Mouse (Mus musculus): ENCODE measurements around the gene Fam71d.

DNA sequence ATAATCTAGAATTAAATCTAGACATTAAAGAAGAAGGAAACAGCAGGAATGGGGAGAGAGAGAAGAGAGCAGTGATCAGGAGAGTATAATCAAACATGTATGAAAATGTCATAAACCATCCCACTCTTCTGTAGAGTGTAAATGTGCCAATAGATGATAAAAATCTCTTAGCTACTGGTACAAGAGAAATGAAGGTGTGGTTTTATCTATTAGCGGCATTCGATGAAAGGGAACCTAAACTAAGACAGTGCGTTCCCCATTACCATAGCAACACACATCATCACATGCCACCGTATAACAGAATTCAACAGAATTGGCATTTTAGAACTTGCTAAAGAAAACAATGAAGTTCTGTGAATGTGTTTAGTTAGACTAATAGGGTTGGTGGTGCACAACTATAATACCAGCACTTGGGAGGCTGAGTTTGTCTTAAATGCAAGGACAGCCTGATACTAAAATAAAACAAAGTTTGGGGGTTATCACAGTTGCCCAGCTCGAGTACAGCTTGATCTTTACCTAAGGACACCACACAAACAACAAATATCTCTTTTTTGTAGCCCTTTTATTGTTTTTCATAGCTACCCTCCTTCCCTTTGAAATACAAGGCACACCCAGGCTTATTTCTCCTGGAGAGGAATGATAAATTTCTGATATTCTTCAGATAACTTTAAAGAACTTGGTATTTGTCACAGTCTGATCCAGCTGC lies 13.1 kb upstream of the Fam71d start:
- no peak for TF ChIP-seq CTCF (IDR thresholded peaks at IDR 0.05; ENCODE audit: extremely low read depth, insufficient read depth, low read length)
- no peak for TF ChIP-seq POLR2A (IDR thresholded peaks at IDR 0.05; ENCODE audit: extremely low read depth, insufficient read depth, low read length)

All from cortical plate, adult 2 months (tissue).